9 mouse cellular contexts compared by ENCODE assay signal in genomic region chr4:156031255-156031592, GRCm38 (mm10). TPM values are rescaled to one million over a fixed set of nuclear protein-coding genes. Genes with fewer than 3 reads are reported as not detected.
A peak's percentile ranks its signal among the peaks of the same experiment; 100 is the strongest.
DNase-seq lines count a peak whose midpoint lies in the region; ATAC-seq and TF ChIP-seq lines count a peak whose summit lies in the region.
"Had no signal": no experiment of that assay in that cellular context is flagged by ENCODE, and none has a peak within 500 bp of the region (broad histone marks: within the 10 kb centered on the region; RNA-seq: fewer than 3 reads in every experiment).

No protein-coding gene starts in this region.

- H3K27me3 ChIP-seq in liver, adult 2 months (ENCODE audit: control insufficient read depth, insufficient read depth, low read length): no peaks in the 10 kb centered on the region
- H3K27me3 ChIP-seq in embryonic facial prominence, embryonic 14.5 days (replicated peaks; ENCODE audit: control insufficient read depth, insufficient read depth, low read length): peaks cover 21% of the 10 kb centered on the region
- H3K27me3 ChIP-seq in intestine, embryonic 16.5 days (replicated peaks; ENCODE audit: control insufficient read depth, insufficient read depth, low read length): peaks cover 9% of the 10 kb centered on the region; the same call in 1 of the 2 replicates
- peaks cover 24% of the 10 kb centered on the region for H3K27me3 ChIP-seq in neural tube, embryonic 13.5 days

- 9% methylated on average over 7 of the region's 7 CpGs for WGBS in liver, adult 2 months
- WGBS in embryonic facial prominence, embryonic 14.5 days: 9% methylated on average over 7 of the region's 7 CpGs
- WGBS in intestine, embryonic 16.5 days: 2% methylated on average over 7 of the region's 7 CpGs
- WGBS in neural tube, embryonic 13.5 days: 10% methylated on average over 7 of the region's 7 CpGs

- H3K4me2 ChIP-seq in embryonic facial prominence, embryonic 14.5 days (ENCODE audit: low read depth, low read length): peak overlapping the region; percentile 68
- H3K4me2 ChIP-seq in intestine, embryonic 16.5 days (ENCODE audit: low read depth, low read length): peak overlapping the region; percentile 77
- peak overlapping the region; percentile 76 for H3K4me2 ChIP-seq in neural tube, embryonic 13.5 days

- ATAC-seq in embryonic facial prominence, embryonic 14.5 days (ENCODE audit: low read depth): peak; percentile 12
- ATAC-seq in intestine, embryonic 16.5 days: peak; percentile 73
- peak; percentile 47 for ATAC-seq in neural tube, embryonic 13.5 days (ENCODE audit: low read depth)

- H3K27ac ChIP-seq in liver, adult 2 months (replicated peaks; ENCODE audit: insufficient read depth, low read depth, low read length): peak overlapping the region; percentile 85
- peak overlapping the region; percentile 93 for H3K27ac ChIP-seq in embryonic facial prominence, embryonic 14.5 days (replicated peaks; ENCODE audit: low read depth, low read length)
- H3K27ac ChIP-seq in intestine, embryonic 16.5 days (ENCODE audit: low read length): peak overlapping the region; percentile 90
- peak overlapping the region; percentile 92 for H3K27ac ChIP-seq in neural tube, embryonic 13.5 days (replicated peaks)

- TF ChIP-seq POLR2A in liver, adult 2 months (IDR thresholded peaks at IDR 0.05; ENCODE audit: extremely low read depth, insufficient read depth, low read length): no peak

- H3K9ac ChIP-seq in liver, adult 2 months (ENCODE audit: low read depth, low read length): peak overlapping the region; percentile 83
- H3K9ac ChIP-seq in embryonic facial prominence, embryonic 14.5 days (ENCODE audit: low read depth, low read length): peak overlapping the region; percentile 74
- peak overlapping the region; percentile 76 for H3K9ac ChIP-seq in intestine, embryonic 16.5 days (ENCODE audit: low read depth, low read length)
- peak overlapping the region; percentile 74 for H3K9ac ChIP-seq in neural tube, embryonic 13.5 days

- TF ChIP-seq CTCF in liver, adult 2 months (IDR thresholded peaks at IDR 0.05; ENCODE audit: low read depth, low read length): no peak

- no peak for DNase-seq in liver, adult 2 months (ENCODE audit: extremely low read depth, low read depth, low spot score)
- no peak for DNase-seq in liver
- DNase-seq in embryonic facial prominence, embryonic 14.5 days (ENCODE audit: low spot score): no peak
- DNase-seq in frontal cortex, postnatal 36 days (ENCODE audit: low spot score in 2 of 2): no peak
- DNase-seq in layer of hippocampus, adult 9-11 months: no peak
- no peak for DNase-seq in adrenal gland, adult (ENCODE audit: inconsistent age in 2 of 2, low spot score in 1 of 2)

- peak overlapping the region; percentile 73 for H3K4me3 ChIP-seq in liver, adult 2 months (ENCODE audit: insufficient read depth, low read depth, low read length)
- H3K4me3 ChIP-seq in embryonic facial prominence, embryonic 14.5 days (ENCODE audit: low read depth, low read length): peak overlapping the region; percentile 55
- H3K4me3 ChIP-seq in intestine, embryonic 16.5 days (ENCODE audit: low read length): peak overlapping the region; percentile 53
- H3K4me3 ChIP-seq in neural tube, embryonic 13.5 days: peak overlapping the region; percentile 53

- no peaks in the 10 kb centered on the region for H3K9me3 ChIP-seq in embryonic facial prominence, embryonic 14.5 days (ENCODE audit: control insufficient read depth, low read length)
- H3K9me3 ChIP-seq in intestine, embryonic 16.5 days (ENCODE audit: control insufficient read depth, low read length): no peaks in the 10 kb centered on the region
- no peaks in the 10 kb centered on the region for H3K9me3 ChIP-seq in neural tube, embryonic 13.5 days

- H3K4me1 ChIP-seq in liver, adult 2 months (ENCODE audit: control insufficient read depth, insufficient read depth, low read length): peaks cover 18% of the 10 kb centered on the region
- peaks cover 17% of the 10 kb centered on the region for H3K4me1 ChIP-seq in embryonic facial prominence, embryonic 14.5 days (ENCODE audit: control insufficient read depth, insufficient read depth, low read length)
- peaks cover 22% of the 10 kb centered on the region for H3K4me1 ChIP-seq in intestine, embryonic 16.5 days (ENCODE audit: control insufficient read depth, insufficient read depth, low read length)
- peaks cover 41% of the 10 kb centered on the region for H3K4me1 ChIP-seq in neural tube, embryonic 13.5 days (replicated peaks)

- H3K79me2 ChIP-seq in liver, adult 2 months (ENCODE audit: control insufficient read depth, insufficient read depth, low read length): peaks cover 4% of the 10 kb centered on the region; the same call in 1 of the 2 replicates

- H3K36me3 ChIP-seq in liver, adult 2 months (ENCODE audit: control insufficient read depth, insufficient read depth, low read length): no peaks in the 10 kb centered on the region
- peaks cover 18% of the 10 kb centered on the region; the same call in 1 of the 2 replicates for H3K36me3 ChIP-seq in embryonic facial prominence, embryonic 14.5 days (ENCODE audit: control insufficient read depth, insufficient read depth, low read length)
- peaks cover 5% of the 10 kb centered on the region; the same call in 1 of the 2 replicates for H3K36me3 ChIP-seq in intestine, embryonic 16.5 days (ENCODE audit: control insufficient read depth, insufficient read depth, low read length)
- peaks cover 21% of the 10 kb centered on the region for H3K36me3 ChIP-seq in neural tube, embryonic 13.5 days

RNA-seq across cellular contexts. Expression of gene Tnfrsf18, which starts 5.3 kb away (rescaled TPM):
- total RNA-seq in liver, adult 2 months (2014; rRNA removed): 0.94 TPM in 1 of 2 replicates, not detected in the other
- polyA plus RNA-seq in liver, adult 2 months (2012; rRNA removed): 0.41 and 0.81 TPM in 2 replicates
- polyA plus RNA-seq in embryonic facial prominence, embryonic 14.5 days (2014; fragmentation: Nextera tagmentation; extraction: Ambion mirVana): 2.7 and 3.1 TPM in 2 replicates
- 1.0 and 1.4 TPM in 2 replicates for polyA plus RNA-seq in intestine, embryonic 16.5 days (2015; fragmentation: Nextera tagmentation; extraction: Ambion mirVana)
- 1.6 and 2.7 TPM in 2 replicates for polyA plus RNA-seq in neural tube, embryonic 13.5 days (2015; fragmentation: Nextera tagmentation; extraction: Ambion mirVana)
- total RNA-seq: layer of hippocampus, postnatal 10 days had no signal

RNA-seq across cellular contexts. Expression of gene Tnfrsf4, which starts 17.6 kb away (rescaled TPM):
- 0.65 and 0.67 TPM in 2 replicates for total RNA-seq in liver, adult 2 months (2014; rRNA removed)
- polyA plus RNA-seq in liver, adult 2 months (2012; rRNA removed): 0.83 and 2.5 TPM in 2 replicates
- 0.25 and 0.42 TPM in 2 replicates for polyA plus RNA-seq in embryonic facial prominence, embryonic 14.5 days (2014; fragmentation: Nextera tagmentation; extraction: Ambion mirVana)
- polyA plus RNA-seq in intestine, embryonic 16.5 days (2015; fragmentation: Nextera tagmentation; extraction: Ambion mirVana): 0.55 and 0.86 TPM in 2 replicates
- polyA plus RNA-seq in neural tube, embryonic 13.5 days (2015; fragmentation: Nextera tagmentation; extraction: Ambion mirVana): 0.77 and 1.2 TPM in 2 replicates

RNA-seq across cellular contexts. Expression of gene Ttll10, which starts 28.0 kb away (rescaled TPM):
- 0.37 TPM in 1 of 2 replicates, not detected in the other for total RNA-seq in liver, adult 2 months (2014; rRNA removed)
- 0.11 and 0.12 TPM in 2 replicates for polyA plus RNA-seq in liver, adult 2 months (2012; rRNA removed)
- 1.2 and 2.8 TPM in 2 replicates for polyA plus RNA-seq in embryonic facial prominence, embryonic 14.5 days (2014; fragmentation: Nextera tagmentation; extraction: Ambion mirVana)
- 4.2 and 4.7 TPM in 2 replicates for polyA plus RNA-seq in intestine, embryonic 16.5 days (2015; fragmentation: Nextera tagmentation; extraction: Ambion mirVana)
- not detected in 2 replicates for polyA plus RNA-seq in neural tube, embryonic 13.5 days (2015; fragmentation: Nextera tagmentation; extraction: Ambion mirVana)

RNA-seq across cellular contexts. Expression of gene Sdf4, which starts 38.6 kb away (rescaled TPM):
- total RNA-seq in liver, adult 2 months (2014; rRNA removed): 141 and 156 TPM in 2 replicates
- polyA plus RNA-seq in liver, adult 2 months (2012; rRNA removed): 34.9 and 37.2 TPM in 2 replicates
- polyA plus RNA-seq in embryonic facial prominence, embryonic 14.5 days (2014; fragmentation: Nextera tagmentation; extraction: Ambion mirVana): 164 and 181 TPM in 2 replicates
- polyA plus RNA-seq in intestine, embryonic 16.5 days (2015; fragmentation: Nextera tagmentation; extraction: Ambion mirVana): 165 and 171 TPM in 2 replicates
- polyA plus RNA-seq in neural tube, embryonic 13.5 days (2015; fragmentation: Nextera tagmentation; extraction: Ambion mirVana): 132 and 139 TPM in 2 replicates

RNA-seq across cellular contexts. Expression of gene B3galt6, which starts 38.8 kb away (rescaled TPM):
- total RNA-seq in liver, adult 2 months (2014; rRNA removed): 2.8 TPM in 2 replicates
- 2.5 and 2.6 TPM in 2 replicates for polyA plus RNA-seq in liver, adult 2 months (2012; rRNA removed)
- polyA plus RNA-seq in embryonic facial prominence, embryonic 14.5 days (2014; fragmentation: Nextera tagmentation; extraction: Ambion mirVana): 14.7 and 17.5 TPM in 2 replicates
- 11.7 and 12.0 TPM in 2 replicates for polyA plus RNA-seq in intestine, embryonic 16.5 days (2015; fragmentation: Nextera tagmentation; extraction: Ambion mirVana)
- 25.1 and 25.5 TPM in 2 replicates for polyA plus RNA-seq in neural tube, embryonic 13.5 days (2015; fragmentation: Nextera tagmentation; extraction: Ambion mirVana)

Comparison
In these comparisons a context has a peak if more than half of its experiments do, and no peak if none do; other contexts are left out.
1. ATAC-seq: peak in every context shown above with its lines; median percentile 73 in intestine, embryonic 16.5 days; 47 in neural tube, embryonic 13.5 days; 12 in embryonic facial prominence, embryonic 14.5 days.